Mouse (Mus musculus): ENCODE measurements at regions not wholly inside any gene's neighbourhood (a gene's known extent, or its start where the extent isn't known, plus 50 kb on each side); places are given as distances from the start of the nearest gene placed in this dataset.

GRCm38 (mm10) chr14:72942571-72942970 lies 106.3 kb downstream of the Cysltr2 start:
- DNase-seq = no peak

- DNase-seq = no peak
These were observed 109.9 kb downstream of the Cysltr2 start for GRCm38 (mm10) chr14:72939067-72939393.

GRCm38 (mm10) chr14:72938382-72939066 lies 110.4 kb downstream of the Cysltr2 start:
- DNase-seq = no peak

GRCm38 (mm10) chr14:72933598-72933997 lies 115.3 kb downstream of the Cysltr2 start:
- no peak for DNase-seq

GRCm38 (mm10) chr14:72932296-72932695 lies 116.6 kb downstream of the Cysltr2 start:
- DNase-seq = no peak

- DNase-seq = no peak
These were observed 147.6 kb downstream of the Cysltr2 start for GRCm38 (mm10) chr14:72901171-72901926.

GRCm38 (mm10) chr14:72899630-72900029 lies 149.3 kb downstream of the Cysltr2 start:
- no peak for DNase-seq

GRCm38 (mm10) chr14:72892316-72892715 lies 156.6 kb downstream of the Cysltr2 start:
- DNase-seq = no peak

GRCm38 (mm10) chr14:72889663-72890062 lies 159.3 kb downstream of the Cysltr2 start:
- DNase-seq = no peak

- DNase-seq = no peak
These were observed 161.3 kb downstream of the Cysltr2 start for GRCm38 (mm10) chr14:72887470-72888071.

GRCm38 (mm10) chr14:72886935-72887369 lies 162.0 kb downstream of the Cysltr2 start:
- no peak for DNase-seq

GRCm38 (mm10) chr14:72885824-72886223 lies 163.1 kb downstream of the Cysltr2 start:
- no peak for DNase-seq

- no peak for DNase-seq
These were observed 164.4 kb downstream of the Cysltr2 start for GRCm38 (mm10) chr14:72884561-72884960.

- no peak for DNase-seq
These were observed 167.3 kb upstream of the Fndc3a start for GRCm38 (mm10) chr14:72877132-72877531.

- no peak for DNase-seq
These were observed 163.7 kb upstream of the Fndc3a start for GRCm38 (mm10) chr14:72873494-72873893.

- peak; percentile 6 for DNase-seq
These were observed 159.5 kb upstream of the Fndc3a start for GRCm38 (mm10) chr14:72869188-72869749.

GRCm38 (mm10) chr14:72866896-72867295 lies 157.1 kb upstream of the Fndc3a start:
- DNase-seq = no peak

GRCm38 (mm10) chr14:72865531-72865930 lies 155.7 kb upstream of the Fndc3a start:
- DNase-seq = no peak

- no peak for DNase-seq
These were observed 155.0 kb upstream of the Fndc3a start for GRCm38 (mm10) chr14:72864792-72865191.

- no peak for DNase-seq
These were observed 154.3 kb upstream of the Fndc3a start for GRCm38 (mm10) chr14:72864130-72864529.

GRCm38 (mm10) chr14:72862806-72863526 lies 153.2 kb upstream of the Fndc3a start:
- no peak for DNase-seq

GRCm38 (mm10) chr14:72854226-72854625 lies 144.4 kb upstream of the Fndc3a start:
- no peak for DNase-seq

GRCm38 (mm10) chr14:72853104-72853503 lies 143.3 kb upstream of the Fndc3a start:
- DNase-seq = no peak
